Mouse (Mus musculus) C2C12 (cell line): ENCODE data around the gene Tbc1d20. TPM values are rescaled to one million over a fixed set of nuclear protein-coding genes. Genes with fewer than 3 reads are reported as not detected.

Experiments
- H3K27me3 ChIP-seq: one replicate; pipeline ENCODE4 v1.6.1; 2011; ENCODE audit not compliant: control insufficient read depth, insufficient read depth, insufficient read length
- H3K36me3 ChIP-seq: one replicate; pipeline ENCODE4 v1.6.1; 2011; ENCODE audit not compliant: control insufficient read depth, insufficient read depth
- H3K4me3 ChIP-seq: one replicate; pipeline ENCODE4 v1.5.1; 2011; ENCODE audit warnings: mild to moderate bottlenecking, control low read depth; ENCODE audit not compliant: poor library complexity, insufficient read depth, severe bottlenecking
- H3K79me2 ChIP-seq: one replicate; pipeline ENCODE4 v1.6.1; 2011; ENCODE audit not compliant: control insufficient read depth, insufficient read depth
- H3K79me3 ChIP-seq: one replicate; pipeline ENCODE4 v1.6.1; 2011; ENCODE audit warnings: low read depth, control low read depth
- H3ac ChIP-seq: one replicate; pipeline ENCODE3; 2011; ENCODE audit warnings: low read depth; ENCODE audit not compliant: control insufficient read depth, insufficient read length
- CEBPB ChIP-seq: IDR thresholded peaks from one replicate; pipeline ENCODE4 v1.6.1; 2011; ENCODE audit warnings: low read depth, mild to moderate bottlenecking, control low read depth, moderate library complexity
- CTCF ChIP-seq: IDR thresholded peaks from one replicate; pipeline ENCODE4 v1.5.1; 2011; ENCODE audit not compliant: control insufficient read depth, insufficient read depth, insufficient read length
- FOSL1 ChIP-seq: IDR thresholded peaks from one replicate; pipeline ENCODE4 v1.8.0; 2011; ENCODE audit warnings: mild to moderate bottlenecking, low read length; ENCODE audit not compliant: poor library complexity, insufficient read depth, severe bottlenecking
- MAX ChIP-seq: IDR thresholded peaks from one replicate; pipeline ENCODE4 v1.6.1; 2011; ENCODE audit warnings: mild to moderate bottlenecking, control low read depth
- MYOD1 ChIP-seq: IDR thresholded peaks from one replicate; pipeline ENCODE4 v1.6.1; 2011; ENCODE audit warnings: low read depth; ENCODE audit not compliant: control insufficient read depth, insufficient read length
- MYOG ChIP-seq: IDR thresholded peaks from one replicate; pipeline ENCODE4 v1.6.1; 2011; ENCODE audit not compliant: control insufficient read depth, insufficient read length; ENCODE audit errors: extremely low read depth
- USF1 ChIP-seq: IDR thresholded peaks from one replicate; pipeline ENCODE4 v1.6.1; 2011; ENCODE audit warnings: low read depth, mild to moderate bottlenecking, control low read depth, moderate library complexity
- polyA plus RNA-seq: library from polyadenylated mRNA; unstranded; fragments of >200 nt; fragmentation: generic; extraction: Trizol; gene quantifications from one replicate; pipeline ENCODE4 v1.2.1, GENCODE M21; 2012; ENCODE audit warnings: missing spikeins

Gene Tbc1d20
- polyA plus RNA-seq, 1 experiment: 32.7 TPM

GRCm38 (mm10) chr2:152303781-152304180 is 10.2 kb downstream of the Tbc1d20 start:
- TF ChIP-seq CTCF (no peak), MAX (no peak), USF1 (no peak), MYOG (no peak), MYOD1 (no peak), FOSL1 (no peak), CEBPB (no peak)
- H3K36me3 ChIP-seq: peaks cover 69% of the 10 kb centered on the region

GRCm38 (mm10) chr2:152305480-152305879 is 11.9 kb downstream of the Tbc1d20 start:
- Histone ChIP-seq H3K36me3 (peaks cover 86% of the 10 kb centered on the region), H3K79me3 (peaks cover 9% of the 10 kb centered on the region), H3K27me3 (no peaks in the 10 kb centered on the region), H3K79me2 (peaks cover 23% of the 10 kb centered on the region), H3K4me3 (no peak overlapping the region), H3ac (no peak overlapping the region)
- TF ChIP-seq MYOG: no peak

More at GRCm38 (mm10) chr2:152303781-152304180, 10.2 kb downstream of the Tbc1d20 start:
- Histone ChIP-seq H3ac (no peak overlapping the region), H3K79me3 (peaks cover 17% of the 10 kb centered on the region), H3K4me3 (no peak overlapping the region), H3K79me2 (peaks cover 38% of the 10 kb centered on the region), H3K27me3 (no peaks in the 10 kb centered on the region)

DNA sequence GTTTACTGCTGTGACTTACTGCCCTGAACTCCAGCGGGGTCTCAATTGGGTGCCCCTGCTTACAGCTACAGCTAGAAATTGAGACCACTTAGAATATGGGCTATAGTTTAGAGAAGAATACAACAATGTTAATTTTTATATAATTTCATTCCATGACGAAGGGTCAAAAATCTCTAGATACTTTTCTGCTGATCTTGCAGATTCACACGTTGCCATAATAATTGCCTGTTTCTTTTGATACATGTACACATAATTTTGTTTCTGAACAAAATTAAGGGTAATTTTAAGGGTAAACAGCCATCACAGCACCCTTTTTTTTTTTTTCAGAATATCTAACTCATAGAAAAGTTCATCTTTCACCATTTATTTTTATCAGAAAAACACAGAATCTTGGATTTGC is 13.6 kb downstream of the Tbc1d20 start:
- Histone ChIP-seq H3K27me3 (no peaks in the 10 kb centered on the region), H3K4me3 (no peak overlapping the region), H3K79me3 (peaks cover under 1% of the 10 kb centered on the region), H3ac (no peak overlapping the region), H3K36me3 (peaks cover 94% of the 10 kb centered on the region), H3K79me2 (peaks cover 6% of the 10 kb centered on the region)
- TF ChIP-seq MYOD1 (no peak), CEBPB (no peak), FOSL1 (no peak), CTCF (no peak), MYOG (no peak), MAX (no peak), USF1 (no peak)

- Histone ChIP-seq H3K27me3 (no peaks in the 10 kb centered on the region), H3K79me2 (no peaks in the 10 kb centered on the region), H3K36me3 (peaks cover 84% of the 10 kb centered on the region), H3K79me3 (no peaks in the 10 kb centered on the region), H3K4me3 (no peak overlapping the region), H3ac (no peak overlapping the region)
- no peak for TF ChIP-seq MYOG
- TF ChIP-seq FOSL1: no peak
- TF ChIP-seq CEBPB: no peak
- no peak for TF ChIP-seq MAX
- TF ChIP-seq USF1: no peak
- TF ChIP-seq CTCF: no peak
- TF ChIP-seq MYOD1: no peak
Measured at GRCm38 (mm10) chr2:152312996-152313395, 19.4 kb downstream of the Tbc1d20 start.

- no peaks in the 10 kb centered on the region for H3K79me2 ChIP-seq
- no peak overlapping the region for H3K4me3 ChIP-seq
- TF ChIP-seq MYOG: no peak
- no peak for TF ChIP-seq CEBPB
- no peak for TF ChIP-seq CTCF
- TF ChIP-seq FOSL1: no peak
- TF ChIP-seq MYOD1: no peak
- TF ChIP-seq MAX: no peak
- no peak for TF ChIP-seq USF1
- no peaks in the 10 kb centered on the region for H3K27me3 ChIP-seq
- peaks cover 80% of the 10 kb centered on the region for H3K36me3 ChIP-seq
- H3K79me3 ChIP-seq: no peaks in the 10 kb centered on the region
- H3ac ChIP-seq: no peak overlapping the region
Measured at GRCm38 (mm10) chr2:152313926-152314325, 20.3 kb downstream of the Tbc1d20 start.

DNA sequence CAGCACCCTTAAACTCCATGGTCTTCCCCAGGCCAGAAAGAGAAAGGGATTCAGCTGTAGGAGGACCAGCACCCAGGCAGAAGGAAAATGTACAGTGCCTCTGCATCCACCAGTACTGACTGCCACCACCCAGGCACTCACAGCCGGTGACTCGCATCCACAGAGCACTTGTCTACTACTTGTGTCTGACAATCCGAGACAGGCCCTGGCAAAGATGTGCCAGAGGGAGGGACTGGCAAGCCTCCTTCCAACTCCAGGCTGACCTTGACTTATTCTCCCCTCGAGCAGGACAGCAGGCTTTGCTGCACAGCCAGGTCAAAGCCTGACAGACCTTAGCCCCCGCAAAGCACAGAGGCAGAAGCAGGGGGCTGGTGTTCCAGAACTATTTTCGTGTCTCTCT is 23.4 kb downstream of the Tbc1d20 start:
- Histone ChIP-seq H3K27me3 (no peaks in the 10 kb centered on the region), H3K79me2 (no peaks in the 10 kb centered on the region), H3K4me3 (no peak overlapping the region), H3K36me3 (peaks cover 63% of the 10 kb centered on the region), H3ac (no peak overlapping the region), H3K79me3 (no peaks in the 10 kb centered on the region)
- TF ChIP-seq CEBPB (no peak), MYOD1 (no peak)
